Mouse (Mus musculus) retina, adult 2 months (tissue): ENCODE measurements around the gene Aspm.
A peak's percentile ranks its signal among the peaks of the same experiment; 100 is the strongest.
"Not testable (repeated sequence)": the region's sequence is repeated elsewhere in the genome, so short reads cannot be mapped to it uniquely, and the experiment has no call there.

Source experiments
- DNase-seq: peaks from one replicate; pipeline ENCODE4 v3.0.0-alpha.2; 2012; ENCODE audit warnings: low read depth, low spot score

The Aspm gene

GRCm38 (mm10) chr1:139454340-139455225 lies at the start of gene Aspm:
Gene Aspm (plus strand): TSS chr1:139454772.
- DNase-seq = peak; percentile 62

GRCm38 (mm10) chr1:139405766-139406165 lies 48.8 kb upstream of the Aspm start:
- no peak for DNase-seq

- no peak for DNase-seq
Observed at GRCm38 (mm10) chr1:139407701-139408100, 46.9 kb upstream of the Aspm start.

GRCm38 (mm10) chr1:139412365-139412764 lies 42.2 kb upstream of the Aspm start:
- not testable (repeated sequence) for DNase-seq

- no peak for DNase-seq
Observed at GRCm38 (mm10) chr1:139413465-139413864, 41.1 kb upstream of the Aspm start.

GRCm38 (mm10) chr1:139421521-139421874 lies 33.1 kb upstream of the Aspm start:
- no peak for DNase-seq

GRCm38 (mm10) chr1:139421875-139422791 lies 32.4 kb upstream of the Aspm start, which contains the start of gene Zbtb41:
Gene Zbtb41 (plus strand): TSS chr1:139422288.
- peak; percentile 78 for DNase-seq

- no peak for DNase-seq
Observed at GRCm38 (mm10) chr1:139422941-139423340, 31.6 kb upstream of the Aspm start.

- DNase-seq = no peak
Observed at GRCm38 (mm10) chr1:139423931-139424330, 30.6 kb upstream of the Aspm start.

GRCm38 (mm10) chr1:139425006-139425405 lies 29.6 kb upstream of the Aspm start:
- no peak for DNase-seq

- DNase-seq = no peak
Observed at GRCm38 (mm10) chr1:139438373-139438772, 16.2 kb upstream of the Aspm start.

GRCm38 (mm10) chr1:139443103-139443502 lies 11.5 kb upstream of the Aspm start:
- not testable (repeated sequence) for DNase-seq

GRCm38 (mm10) chr1:139455226-139455869 lies 776 bp downstream of the Aspm start:
- DNase-seq = no peak

GRCm38 (mm10) chr1:139460807-139461206 lies 6.2 kb downstream of the Aspm start:
- DNase-seq = no peak

GRCm38 (mm10) chr1:139465936-139466335 lies 11.4 kb downstream of the Aspm start:
- DNase-seq = no peak

- DNase-seq = no peak
Observed at GRCm38 (mm10) chr1:139478898-139479297, 24.3 kb downstream of the Aspm start.

- DNase-seq = no peak
Observed at GRCm38 (mm10) chr1:139480246-139480645, 25.7 kb downstream of the Aspm start.

GRCm38 (mm10) chr1:139481146-139481545 lies 26.6 kb downstream of the Aspm start:
- no peak for DNase-seq

- no peak for DNase-seq
Observed at GRCm38 (mm10) chr1:139494630-139495029, 40.1 kb downstream of the Aspm start.

- no peak for DNase-seq
Observed at GRCm38 (mm10) chr1:139495408-139495807, 40.8 kb downstream of the Aspm start.

GRCm38 (mm10) chr1:139496212-139496611 lies 41.6 kb downstream of the Aspm start:
- DNase-seq = no peak

GRCm38 (mm10) chr1:139499751-139500150 lies 45.2 kb downstream of the Aspm start:
- DNase-seq = no peak
